Comparison of ENCODE assay signal across 9 mouse cellular contexts in genomic region chr10:125725077-125725680, GRCm38 (mm10).
DNase-seq lines count a peak whose midpoint lies in the region; ATAC-seq and TF ChIP-seq lines count a peak whose summit lies in the region.
"Had no signal": no experiment of that assay in that cellular context is flagged by ENCODE, and none has a peak within 500 bp of the region (broad histone marks: within the 10 kb centered on the region; RNA-seq: fewer than 3 reads in every experiment).

No protein-coding gene starts in this region.

- H3K4me3 ChIP-seq in thymus, adult 2 months (ENCODE audit: control insufficient read depth, insufficient read depth, low read length): no peak overlapping the region
- H3K4me3 ChIP-seq in embryonic facial prominence, embryonic 11.5 days (ENCODE audit: low read depth, low read length): no peak overlapping the region
- no peak overlapping the region for H3K4me3 ChIP-seq in kidney, embryonic 14.5 days (ENCODE audit: low read length)
- H3K4me3 ChIP-seq in limb, embryonic 10.5 days: no peak overlapping the region
- no peak overlapping the region for H3K4me3 ChIP-seq in midbrain, embryonic 13.5 days (replicated peaks)
- H3K4me3 ChIP-seq in small intestine, adult 2 months (ENCODE audit: low read depth, low read length): no peak overlapping the region
- H3K4me3 ChIP-seq: myocyte had no signal

- no peak for TF ChIP-seq CTCF in thymus, adult 2 months (IDR thresholded peaks at IDR 0.05; ENCODE audit: borderline replicate concordance, control insufficient read depth, extremely low read depth, insufficient read depth, low read length, poor library complexity)
- peak; percentile 66; the same call in 1 of the 2 replicates for TF ChIP-seq CTCF in small intestine, adult 2 months (IDR thresholded peaks at IDR 0.05; ENCODE audit: extremely low read depth, insufficient read length, insufficient replicate concordance, low read depth, low read length)

- H3K9ac ChIP-seq in embryonic facial prominence, embryonic 11.5 days (replicated peaks; ENCODE audit: low read length): no peak overlapping the region
- no peak overlapping the region for H3K9ac ChIP-seq in kidney, embryonic 14.5 days (ENCODE audit: low read depth, low read length)
- no peak overlapping the region for H3K9ac ChIP-seq in midbrain, embryonic 13.5 days (replicated peaks)

- peak; percentile 89 for ATAC-seq in embryonic facial prominence, embryonic 11.5 days (replicated peaks; ENCODE audit: insufficient number of reproducible peaks, low FRiP score, low TSS enrichment, low read depth)
- ATAC-seq in kidney, embryonic 14.5 days (ENCODE audit: low FRiP score, low TSS enrichment): peak; percentile 90
- ATAC-seq in midbrain, embryonic 13.5 days: peak; percentile 82

- no peaks in the 10 kb centered on the region for H3K9me3 ChIP-seq in embryonic facial prominence, embryonic 11.5 days (replicated peaks; ENCODE audit: control insufficient read depth, low read length)
- no peaks in the 10 kb centered on the region for H3K9me3 ChIP-seq in kidney, embryonic 14.5 days (ENCODE audit: control insufficient read depth, low read length)
- H3K9me3 ChIP-seq in limb, embryonic 10.5 days (replicated peaks): no peaks in the 10 kb centered on the region
- H3K9me3 ChIP-seq in midbrain, embryonic 13.5 days: no peaks in the 10 kb centered on the region

- no peak for TF ChIP-seq POLR2A in thymus, adult 2 months (IDR thresholded peaks at IDR 0.05; ENCODE audit: control insufficient read depth, extremely low read depth, insufficient read depth, low read length, poor library complexity)
- no peak for TF ChIP-seq POLR2A in small intestine, adult 2 months (IDR thresholded peaks at IDR 0.05; ENCODE audit: low read depth, low read length)

- H3K27ac ChIP-seq in thymus, adult 2 months (ENCODE audit: control insufficient read depth, insufficient read depth, low read length): no peak overlapping the region
- no peak overlapping the region for H3K27ac ChIP-seq in embryonic facial prominence, embryonic 11.5 days (replicated peaks; ENCODE audit: low read depth, low read length)
- H3K27ac ChIP-seq in kidney, embryonic 14.5 days (ENCODE audit: low read depth, low read length): no peak overlapping the region
- H3K27ac ChIP-seq in limb, embryonic 10.5 days: peak overlapping the region; percentile 82
- no peak overlapping the region for H3K27ac ChIP-seq in midbrain, embryonic 13.5 days
- no peak overlapping the region for H3K27ac ChIP-seq in small intestine, adult 2 months (ENCODE audit: insufficient read depth, low read depth, low read length)

- H3K36me3 ChIP-seq in thymus, adult 2 months (ENCODE audit: control insufficient read depth, insufficient read depth, low read length): no peaks in the 10 kb centered on the region
- no peaks in the 10 kb centered on the region for H3K36me3 ChIP-seq in embryonic facial prominence, embryonic 11.5 days (replicated peaks; ENCODE audit: control insufficient read depth, insufficient read depth, low read depth, low read length)
- H3K36me3 ChIP-seq in kidney, embryonic 14.5 days (ENCODE audit: control insufficient read depth, insufficient read depth, low read length): no peaks in the 10 kb centered on the region
- H3K36me3 ChIP-seq in limb, embryonic 10.5 days: no peaks in the 10 kb centered on the region
- no peaks in the 10 kb centered on the region for H3K36me3 ChIP-seq in midbrain, embryonic 13.5 days
- H3K36me3 ChIP-seq in small intestine, adult 2 months (ENCODE audit: control insufficient read depth, insufficient read depth, low read length): no peaks in the 10 kb centered on the region

- H3K27me3 ChIP-seq in thymus, adult 2 months (ENCODE audit: control insufficient read depth, insufficient read depth, low read length): no peaks in the 10 kb centered on the region
- no peaks in the 10 kb centered on the region for H3K27me3 ChIP-seq in embryonic facial prominence, embryonic 11.5 days (ENCODE audit: control insufficient read depth, insufficient read depth, low read length)
- no peaks in the 10 kb centered on the region for H3K27me3 ChIP-seq in kidney, embryonic 14.5 days (ENCODE audit: control insufficient read depth, insufficient read depth, low read length)
- no peaks in the 10 kb centered on the region for H3K27me3 ChIP-seq in limb, embryonic 10.5 days (ENCODE audit: low read depth, poor library complexity, severe bottlenecking)
- H3K27me3 ChIP-seq in midbrain, embryonic 13.5 days: no peaks in the 10 kb centered on the region; the same call in 1 of the 2 replicates
- no peaks in the 10 kb centered on the region for H3K27me3 ChIP-seq in small intestine, adult 2 months (ENCODE audit: control insufficient read depth, insufficient read depth, low read length)

- peak; percentile 5 for DNase-seq in thymus, adult 2 months
- no peak for DNase-seq in thymus, postnatal 36 days
- DNase-seq in embryonic facial prominence, embryonic 11.5 days (ENCODE audit: low spot score): peak; percentile 88
- DNase-seq in heart, adult 8-10 months (ENCODE audit: low spot score): peak; percentile 17
- DNase-seq in limb, embryonic 10.5 days (ENCODE audit: low spot score): peak; percentile 80

- no peak overlapping the region for H3K4me2 ChIP-seq in embryonic facial prominence, embryonic 11.5 days (ENCODE audit: low read depth, low read length)
- no peak overlapping the region for H3K4me2 ChIP-seq in kidney, embryonic 14.5 days (replicated peaks; ENCODE audit: low read depth, low read length)
- H3K4me2 ChIP-seq in midbrain, embryonic 13.5 days (replicated peaks): no peak overlapping the region

- no peaks in the 10 kb centered on the region for H3K4me1 ChIP-seq in thymus, adult 2 months (replicated peaks; ENCODE audit: control insufficient read depth, insufficient read depth, low read length)
- no peaks in the 10 kb centered on the region for H3K4me1 ChIP-seq in embryonic facial prominence, embryonic 11.5 days (ENCODE audit: control insufficient read depth, insufficient read depth, low read length)
- peaks cover 4% of the 10 kb centered on the region; the same call in 1 of the 2 replicates for H3K4me1 ChIP-seq in kidney, embryonic 14.5 days (ENCODE audit: control insufficient read depth, insufficient read depth, low read length)
- H3K4me1 ChIP-seq in limb, embryonic 10.5 days: peaks cover 10% of the 10 kb centered on the region
- 0 out of 2 replicates have a peak, but pooled peaks cover 4% of the 10 kb centered on the region for H3K4me1 ChIP-seq in midbrain, embryonic 13.5 days (replicated peaks)
- no peaks in the 10 kb centered on the region; the same call in 1 of the 2 replicates for H3K4me1 ChIP-seq in small intestine, adult 2 months (ENCODE audit: control insufficient read depth, insufficient read depth, insufficient read length, low read length)

- 32% methylated on average over 18 of the region's 18 CpGs for WGBS in thymus, adult 2 months
- WGBS in embryonic facial prominence, embryonic 11.5 days: 30% methylated on average over 18 of the region's 18 CpGs
- 30% methylated on average over 18 of the region's 18 CpGs for WGBS in kidney, embryonic 14.5 days
- WGBS in limb, embryonic 10.5 days: 35% methylated on average over 18 of the region's 18 CpGs
- WGBS in midbrain, embryonic 13.5 days: 38% methylated on average over 18 of the region's 18 CpGs
- 24% methylated on average over 18 of the region's 18 CpGs for WGBS in small intestine, adult 2 months

Comparison
In these comparisons a context has a peak if more than half of its experiments do, and no peak if none do; other contexts are left out.
1. DNase-seq: peak in thymus, adult 2 months (single experiment), embryonic facial prominence, embryonic 11.5 days (single experiment), heart, adult 8-10 months (single experiment) and limb, embryonic 10.5 days (single experiment); none in thymus, postnatal 36 days (0 of 2).
2. Peak in every context shown above with its lines, with median percentiles within 50 percentile points of each other: ATAC-seq.